Comparison of ENCODE assay signal across 26 mouse cellular contexts in the genomic region with DNA sequence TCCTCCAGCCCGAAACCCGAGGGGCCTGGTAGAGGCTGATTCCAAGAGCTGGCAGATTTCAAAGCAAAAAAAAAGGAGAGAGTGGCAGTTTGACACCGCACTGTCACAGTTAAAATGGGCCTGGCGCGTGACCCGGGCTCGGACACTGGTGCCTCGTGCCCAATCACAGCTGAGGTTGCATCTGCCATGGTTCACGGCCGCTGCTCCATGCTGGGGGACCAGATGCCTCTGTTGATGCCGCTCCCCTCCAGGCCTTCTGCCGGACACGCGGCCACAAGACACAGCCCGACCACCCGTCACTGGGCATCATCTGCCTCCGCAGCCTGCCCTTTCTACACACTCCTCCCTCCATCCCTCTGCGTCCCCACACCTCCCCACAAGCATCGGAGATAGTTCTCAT. TPM values are rescaled to one million over a fixed set of nuclear protein-coding genes. Genes with fewer than 3 reads are reported as not detected.
DNase-seq lines count a peak whose midpoint lies in the region; ATAC-seq and TF ChIP-seq lines count a peak whose summit lies in the region.
"Had no signal": no experiment of that assay in that cellular context is flagged by ENCODE, and none has a peak within 500 bp of the region (broad histone marks: within the 10 kb centered on the region; RNA-seq: fewer than 3 reads in every experiment).

No protein-coding gene starts in this region.

- peak; percentile 91 for DNase-seq in left cerebral cortex, postnatal 4 days
- no peak for DNase-seq in left cerebral cortex, postnatal 10 days (ENCODE audit: extremely low spot score in 1 of 2, low spot score in 2 of 2)
- DNase-seq in brain, adult 2 months (ENCODE audit: low read depth, low spot score) = peak; percentile 88
- DNase-seq in cerebellum, adult 11-12 months = peak; percentile 92
- peak; percentile 95 to 97 for DNase-seq in cerebellum, postnatal 10 days
- no peak for DNase-seq in gastrocnemius, adult 2 months
- DNase-seq in heart, postnatal 4 days = no peak
- DNase-seq: embryo, embryonic 11 days; kidney, adult 18-20 months; layer of hippocampus, adult 9-11 months; lung, embryonic 14.5 days; right cerebral cortex, postnatal 25 days; thymus, postnatal 25 days had no signal

- H3K4me3 ChIP-seq in gastrocnemius, adult 2 months = no peak overlapping the region
- H3K4me3 ChIP-seq: embryonic facial prominence, embryonic 13.5 days; erythroblast, embryonic 14.5 days; forebrain, embryonic 12.5 days; hindbrain, embryonic 10.5 days; limb, embryonic 15.5 days had no signal

- H3K27ac ChIP-seq in gastrocnemius, adult 2 months = no peak overlapping the region
- H3K27ac ChIP-seq: embryonic facial prominence, embryonic 13.5 days; forebrain, embryonic 12.5 days; hindbrain, embryonic 10.5 days; kidney, postnatal 0 days; limb, embryonic 15.5 days; liver, embryonic 14.5 days had no signal

- intact Hi-C loops in left cerebral cortex, postnatal 4 days (cut with DNase I) = no loop called here
- intact Hi-C loops in left cerebral cortex, postnatal 10 days (cut with DNase I) = no loop called here
- intact Hi-C loops in gastrocnemius, adult 2 months (cut with DNase I) = no loop called here

- no peak for ATAC-seq in megakaryocyte progenitor cell, adult 5-6 weeks (replicated peaks; ENCODE audit: poor library complexity)
- ATAC-seq: inflammation-experienced regulatory T-cells, adult 6 months had no signal

- no peak for TF ChIP-seq CTCF in gastrocnemius, adult 2 months (IDR thresholded peaks at IDR 0.05)

RNA-seq across cellular contexts. Expression of a gene that starts 43.7 kb away (rescaled TPM):
- total RNA-seq in left cerebral cortex, postnatal 4 days (2021) = 10 to 100 TPM; 26.5 to 28.6 TPM
- total RNA-seq in left cerebral cortex, postnatal 10 days (2021) = 10 to 100 TPM; 20.9 to 22.0 TPM
- total RNA-seq in gastrocnemius, adult 2 months (2021) = 10 to 100 TPM in 1 of 2 experiments, 1 to 10 TPM in 1; 6.8 to 11.4 TPM
- total RNA-seq in megakaryocyte progenitor cell, adult 5-6 weeks (2015) = 146 and 154 TPM in 2 replicates
- total RNA-seq in megakaryocyte progenitor cell, adult 5-6 weeks (2017) = 113 and 122 TPM in 2 replicates
- total RNA-seq in heart, postnatal 4 days (2021) = 10 to 100 TPM; 29.9 to 33.8 TPM

RNA-seq across cellular contexts. Expression of a gene that starts 59.4 kb away (rescaled TPM):
- 100 to 1,000 TPM in 1 of 2 experiments, 10 to 100 TPM in 1; 95.9 to 102 TPM for total RNA-seq in left cerebral cortex, postnatal 4 days (2021)
- 100 to 1,000 TPM in 1 of 2 experiments, 10 to 100 TPM in 1; 96.3 to 105 TPM for total RNA-seq in left cerebral cortex, postnatal 10 days (2021)
- not detected for total RNA-seq in gastrocnemius, adult 2 months (2021)
- not detected in 2 replicates for total RNA-seq in megakaryocyte progenitor cell, adult 5-6 weeks (2015)
- total RNA-seq in megakaryocyte progenitor cell, adult 5-6 weeks (2017) = not detected in 2 replicates
- total RNA-seq in heart, postnatal 4 days (2021) = not detected
- total RNA-seq: gastrocnemius, adult 8-10 months; granulocyte monocyte progenitor cell, adult 5-6 weeks; monocyte, adult 5-6 weeks; neutrophil, adult 5-6 weeks had no signal

Comparison
In these comparisons a context has a peak if more than half of its experiments do, and no peak if none do; other contexts are left out.
1. DNase-seq: peak in left cerebral cortex, postnatal 4 days (single experiment), brain, adult 2 months (single experiment), cerebellum, adult 11-12 months (single experiment) and cerebellum, postnatal 10 days (2 of 2); none in left cerebral cortex, postnatal 10 days (0 of 2), gastrocnemius, adult 2 months (single experiment) and heart, postnatal 4 days (single experiment).
2. RNA of a gene that starts 59.4 kb away (total RNA-seq): 96.3 to 105 TPM in left cerebral cortex, postnatal 10 days and 95.9 to 102 TPM in left cerebral cortex, postnatal 4 days; not detected in gastrocnemius, adult 2 months, not detected in megakaryocyte progenitor cell, adult 5-6 weeks and not detected in heart, postnatal 4 days; every median in the first group is over 10 times any median in the second.